Comparison of ENCODE assay signal across 11 mouse cellular contexts in the genomic region with DNA sequence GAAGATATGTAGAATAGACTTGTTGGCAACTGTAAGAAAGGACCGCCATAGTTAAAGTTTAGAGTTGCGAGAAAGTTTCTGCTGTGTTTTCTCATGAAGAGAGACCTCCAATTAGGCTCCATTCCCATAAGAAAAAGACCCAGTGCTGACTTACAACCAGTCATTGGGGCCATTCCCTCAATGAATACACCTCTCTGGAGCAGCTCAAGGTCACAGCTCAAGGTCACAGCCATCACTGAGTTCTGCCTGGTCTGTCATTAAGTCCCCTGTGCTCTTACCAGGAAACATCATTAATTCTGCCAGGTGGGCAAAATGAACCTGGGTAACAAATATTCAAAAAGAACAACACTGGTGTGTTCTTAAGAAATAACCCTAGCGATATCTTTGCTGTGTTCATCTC.
DNase-seq lines count a peak whose midpoint lies in the region; ATAC-seq and TF ChIP-seq lines count a peak whose summit lies in the region.
"Had no signal": no experiment of that assay in that cellular context is flagged by ENCODE, and none has a peak within 500 bp of the region (broad histone marks: within the 10 kb centered on the region; RNA-seq: fewer than 3 reads in every experiment).

No protein-coding gene starts in this region.

- DNase-seq in heart, adult 2 months, result no peak
- no peak for DNase-seq in heart, adult 18-20 months
- no peak for DNase-seq in kidney, adult 8-10 months
- DNase-seq in R1 (ENCODE audit: low read depth, low spot score), result peak; percentile 93
- DNase-seq in right cerebral cortex, postnatal 25 days, result no peak
- DNase-seq: cerebellum, postnatal 25 days; thymus, adult 18-20 months had no signal

- 74% methylated on average over 3 of the region's 3 CpGs for WGBS in heart, adult 2 months
- WGBS in kidney, embryonic 16.5 days, result 68% methylated on average over 3 of the region's 3 CpGs
- WGBS in liver, embryonic 12.5 days (ENCODE audit: insufficient replicate concordance), result 60% methylated on average over 3 of the region's 3 CpGs

- intact Hi-C loops in heart, adult 2 months (cut with DNase I), result loop anchor here (5.0 kb wide), 1 partner anchor 41 kb away; no protein-coding TSS in a partner anchor

- H3K4me1 ChIP-seq in heart, adult 2 months (ENCODE audit: control insufficient read depth, insufficient read depth, low read length), result peaks cover 9% of the 10 kb centered on the region
- H3K4me1 ChIP-seq in kidney, embryonic 16.5 days (ENCODE audit: insufficient read depth, low read length), result peaks cover 26% of the 10 kb centered on the region
- peaks cover 12% of the 10 kb centered on the region; the same call in 1 of the 2 replicates for H3K4me1 ChIP-seq in liver, embryonic 12.5 days

- H3K27me3 ChIP-seq in heart, adult 2 months (ENCODE audit: control insufficient read depth, insufficient read depth, low read length), result no peaks in the 10 kb centered on the region
- H3K27me3 ChIP-seq in kidney, embryonic 16.5 days (ENCODE audit: insufficient read depth, low read length), result no peaks in the 10 kb centered on the region
- H3K27me3 ChIP-seq in liver, embryonic 12.5 days (replicated peaks), result no peaks in the 10 kb centered on the region
- H3K27me3 ChIP-seq: CH12.LX had no signal

- peak overlapping the region; percentile 36 for H3K4me2 ChIP-seq in kidney, embryonic 16.5 days (replicated peaks; ENCODE audit: low read depth, low read length)
- H3K4me2 ChIP-seq in liver, embryonic 12.5 days, result peak overlapping the region; percentile 5; the same call in 1 of the 2 replicates

- peaks cover 4% of the 10 kb centered on the region; the same call in 1 of the 2 replicates for H3K9me3 ChIP-seq in kidney, embryonic 16.5 days (ENCODE audit: low read length)
- H3K9me3 ChIP-seq in liver, embryonic 12.5 days (replicated peaks), result no peaks in the 10 kb centered on the region

- H3K27ac ChIP-seq in heart, adult 2 months, result peak overlapping the region; percentile 54
- H3K27ac ChIP-seq in kidney, embryonic 16.5 days (ENCODE audit: low read length), result peak overlapping the region; percentile 81
- no peak overlapping the region; the same call in 1 of the 2 replicates for H3K27ac ChIP-seq in liver, embryonic 12.5 days

- TF ChIP-seq POLR2A in heart, adult 2 months (IDR thresholded peaks at IDR 0.05; ENCODE audit: insufficient read depth, low read depth, low read length), result no peak

- H3K79me2 ChIP-seq in heart, adult 2 months (replicated peaks; ENCODE audit: control insufficient read depth, insufficient read depth, low read length), result peaks cover 2% of the 10 kb centered on the region; the same call in 1 of the 2 replicates

- H3K9ac ChIP-seq in heart, adult 2 months (ENCODE audit: low read depth, low read length), result no peak overlapping the region
- no peak overlapping the region for H3K9ac ChIP-seq in kidney, embryonic 16.5 days (replicated peaks; ENCODE audit: low read length)
- no peak overlapping the region for H3K9ac ChIP-seq in liver, embryonic 12.5 days

- peaks cover 3% of the 10 kb centered on the region for H3K36me3 ChIP-seq in heart, adult 2 months (ENCODE audit: control insufficient read depth, insufficient read depth, low read length)
- 0 out of 2 replicates have a peak, but pooled peaks cover 2% of the 10 kb centered on the region for H3K36me3 ChIP-seq in kidney, embryonic 16.5 days (ENCODE audit: insufficient read depth, low read length)
- no peaks in the 10 kb centered on the region for H3K36me3 ChIP-seq in liver, embryonic 12.5 days

- no peak for TF ChIP-seq EP300 in heart, adult 2 months (IDR thresholded peaks at IDR 0.05; ENCODE audit: insufficient read depth, low read depth, low read length)

- no peak for TF ChIP-seq CTCF in heart, adult 2 months (IDR thresholded peaks at IDR 0.05)

- no peak overlapping the region for H3K4me3 ChIP-seq in heart, adult 2 months
- no peak overlapping the region for H3K4me3 ChIP-seq in kidney, embryonic 16.5 days (ENCODE audit: low read length)
- no peak overlapping the region for H3K4me3 ChIP-seq in liver, embryonic 12.5 days

- ATAC-seq in kidney, embryonic 16.5 days (ENCODE audit: low FRiP score, low TSS enrichment), result no peak
- 0 out of 2 replicates have a peak, but pooled peaks have one; percentile 27 for ATAC-seq in liver, embryonic 12.5 days
- ATAC-seq: inflammation-experienced regulatory T-cells, adult 6 months had no signal
